Mouse (Mus musculus) gastrocnemius, adult 18-20 months (tissue): ENCODE results near the gene Siva1. TPM values are rescaled to one million over a fixed set of nuclear protein-coding genes. Genes with fewer than 3 reads are reported as not detected.
A peak's percentile ranks its signal among the peaks of the same experiment; 100 is the strongest.

Experiments used
- DNase-seq: peaks from one replicate; pipeline ENCODE4 v3.0.0; 2021; ENCODE audit warnings: low spot score
- total RNA-seq, 2 experiments: library from RNA; stranded (reverse); gene quantifications; 2 replicates each; pipeline ENCODE4 v1.2.3; 2021

The Siva1 gene
- total RNA-seq, 2 experiments from 2014 or later: 21.6 to 22.7 TPM

GRCm38 (mm10) chr12:112658619-112659018 lies 14.1 kb downstream of the Siva1 start:
- no peak for DNase-seq

GRCm38 (mm10) chr12:112659109-112659508 lies 14.6 kb downstream of the Siva1 start:
- peak; percentile 67 for DNase-seq

- no peak for DNase-seq
These were observed 16.3 kb downstream of the Siva1 start for GRCm38 (mm10) chr12:112660576-112661326.

GRCm38 (mm10) chr12:112661327-112661605 lies 16.8 kb downstream of the Siva1 start:
- DNase-seq: no peak

GRCm38 (mm10) chr12:112661851-112662250 lies 17.4 kb downstream of the Siva1 start:
- DNase-seq: no peak

GRCm38 (mm10) chr12:112663303-112663702 lies 18.8 kb downstream of the Siva1 start:
- no peak for DNase-seq

- DNase-seq: no peak
These were observed 19.2 kb downstream of the Siva1 start for GRCm38 (mm10) chr12:112663716-112664115.

- DNase-seq: no peak
These were observed 19.6 kb downstream of the Siva1 start for GRCm38 (mm10) chr12:112664124-112664523.

- DNase-seq: no peak
These were observed 20.2 kb downstream of the Siva1 start for GRCm38 (mm10) chr12:112664656-112665055.

GRCm38 (mm10) chr12:112665445-112665844 lies 21.0 kb downstream of the Siva1 start:
- DNase-seq: no peak

GRCm38 (mm10) chr12:112665881-112666544 lies 21.5 kb downstream of the Siva1 start:
- DNase-seq: no peak

GRCm38 (mm10) chr12:112667619-112668297 lies 23.3 kb downstream of the Siva1 start:
- peak; percentile 58 for DNase-seq

GRCm38 (mm10) chr12:112670718-112671393 lies 26.4 kb downstream of the Siva1 start:
- peak; percentile 77 for DNase-seq

GRCm38 (mm10) chr12:112671891-112672290 lies 27.4 kb downstream of the Siva1 start:
- no peak for DNase-seq

GRCm38 (mm10) chr12:112672744-112673575 lies 28.5 kb downstream of the Siva1 start:
- no peak for DNase-seq

- DNase-seq: no peak
These were observed 29.2 kb downstream of the Siva1 start for GRCm38 (mm10) chr12:112673576-112674091.

GRCm38 (mm10) chr12:112674132-112675011 lies 29.9 kb downstream of the Siva1 start, which contains the start of gene Akt1:
TSS of gene Akt1 (minus strand) at chr12:112674884.
- DNase-seq: peak; percentile 51

GRCm38 (mm10) chr12:112675245-112676035 lies 31.0 kb downstream of the Siva1 start:
- peak; percentile 86 for DNase-seq

GRCm38 (mm10) chr12:112677076-112677475 lies 32.6 kb downstream of the Siva1 start:
- DNase-seq: no peak
